Mouse (Mus musculus) kidney, postnatal 0 days (tissue): ENCODE results near the gene Hk3. TPM values are rescaled to one million over a fixed set of nuclear protein-coding genes. Genes with fewer than 3 reads are reported as not detected.
A peak's percentile ranks its signal among the peaks of the same experiment; 100 is the strongest.

Experiments used
- ATAC-seq: fragments of 200-750 bp; cut with Nextera tagmentation; replicated peaks from 2 replicates; pipeline ENCODE4 v1.8.0; 2017; ENCODE audit warnings: low read depth, moderate number of reproducible peaks, moderate TSS enrichment, moderate library complexity; ENCODE audit not compliant: low FRiP score
- DNase-seq: peaks from one replicate; pipeline ENCODE4 v3.0.0-alpha.2; 2016; ENCODE audit warnings: low spot score
- H3K27ac ChIP-seq: fragments of 300-500 bp; sonication (generic); 2 replicates; pipeline ENCODE4 v1.5.1; 2014; ENCODE audit warnings: mild to moderate bottlenecking
- H3K27me3 ChIP-seq: fragments of 300-500 bp; sonication (generic); 2 replicates; pipeline ENCODE4 v1.6.1; 2014; ENCODE audit warnings: low read length, mixed read lengths; ENCODE audit not compliant: insufficient read depth
- H3K36me3 ChIP-seq: fragments of 300-500 bp; sonication (generic); 2 replicates; pipeline ENCODE4 v1.6.1; 2014; ENCODE audit warnings: low read length, mixed read lengths; ENCODE audit not compliant: insufficient read depth
- H3K4me1 ChIP-seq: fragments of 300-500 bp; sonication (generic); replicated peaks from 2 replicates; pipeline ENCODE4 v1.6.1; 2014; ENCODE audit warnings: antibody characterized with exemption, low read length, mixed read lengths; ENCODE audit not compliant: insufficient read depth
- H3K4me2 ChIP-seq: fragments of 300-500 bp; sonication (generic); 2 replicates; pipeline ENCODE4 v1.6.1; 2014; ENCODE audit warnings: mild to moderate bottlenecking, low read length, moderate library complexity, mixed read lengths
- H3K4me3 ChIP-seq: fragments of 300-500 bp; sonication (generic); replicated peaks from 2 replicates; pipeline ENCODE4 v1.5.1; 2014; ENCODE audit warnings: low read depth, low read length
- H3K9ac ChIP-seq: fragments of 300-500 bp; sonication (generic); 2 replicates; pipeline ENCODE4 v1.6.1; 2014; ENCODE audit warnings: low read depth, low read length
- H3K9me3 ChIP-seq: fragments of 300-500 bp; sonication (generic); replicated peaks from 2 replicates; pipeline ENCODE4 v1.6.1; 2016; ENCODE audit warnings: low read length, inconsistent platforms, mixed read lengths
- CTCF ChIP-seq: IDR thresholded peaks from 2 replicates; pipeline ENCODE4 v1.5.1; 2016; ENCODE audit warnings: antibody characterized with exemption, low read depth, mild to moderate bottlenecking, moderate library complexity
- WGBS: fragments of 180-500 bp; shearing (Covaris S2); extraction: QIAGEN DNeasy Blood & Tissue Kit; methylation state at CpG from one replicate; pipeline ENCODE4 v1.1.7; 2014; 5-methylcytosine and 5-hydroxymethylcytosine counted together
- polyA plus RNA-seq: library from polyadenylated mRNA; unstranded; fragments of >200 nt; fragmentation: Nextera tagmentation; extraction: Ambion mirVana; gene quantifications from 2 replicates; pipeline ENCODE4 v1.2.1, GENCODE M21; 2015

Hk3 gene
- polyA plus RNA-seq, 1 experiment from 2014 or later: 0.61 TPM

- H3K9ac ChIP-seq: no peak overlapping the region
- H3K4me3 ChIP-seq: no peak overlapping the region
- no peak overlapping the region for H3K4me2 ChIP-seq
- no peaks in the 10 kb centered on the region for H3K4me1 ChIP-seq
- H3K27me3 ChIP-seq: no peaks in the 10 kb centered on the region
- no peaks in the 10 kb centered on the region for H3K9me3 ChIP-seq
- DNase-seq (no peak), ATAC-seq (no peak)
- H3K27ac ChIP-seq: no peak overlapping the region
- 77% methylated on average over 12 of the region's 12 CpGs for WGBS
- TF ChIP-seq CTCF: no peak
- H3K36me3 ChIP-seq: no peaks in the 10 kb centered on the region
Measured at GRCm38 (mm10) chr13:55017154-55017897, 3.9 kb downstream of the Hk3 start.

- no peak for ATAC-seq
- no peak overlapping the region for H3K4me2 ChIP-seq
- no peak for TF ChIP-seq CTCF
Measured at GRCm38 (mm10) chr13:55014451-55014850, 6.7 kb downstream of the Hk3 start.

DNA sequence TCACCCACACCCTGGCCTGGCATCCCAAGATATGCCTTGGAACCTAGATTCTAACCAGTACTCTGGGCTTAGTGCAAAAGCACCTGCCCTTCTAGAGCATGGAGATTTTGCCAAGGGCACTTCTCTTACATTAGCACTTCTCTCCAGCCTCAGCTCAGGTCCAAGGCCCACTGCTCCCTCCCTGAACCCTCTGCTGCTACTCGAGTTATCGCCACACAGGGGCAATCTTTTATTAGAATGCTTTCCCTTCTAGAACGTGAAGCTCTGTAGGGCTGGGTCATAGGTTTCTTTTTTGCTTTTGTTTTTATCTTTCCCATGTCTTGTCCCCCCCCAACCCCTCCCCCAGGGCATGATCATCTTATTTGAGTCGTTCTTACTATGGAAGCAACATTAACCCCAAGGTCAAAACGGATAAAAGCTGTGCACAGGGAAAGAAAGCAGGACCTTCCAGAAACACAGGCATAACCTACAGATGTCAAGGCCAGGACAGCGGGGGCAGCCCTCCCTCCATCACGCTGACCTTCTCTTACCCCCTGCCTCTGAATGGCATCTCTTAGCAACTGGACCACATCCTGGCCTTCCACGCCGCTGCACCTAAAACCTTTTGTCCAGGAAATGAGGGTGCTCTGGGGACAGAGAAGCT is 7.4 kb downstream of the Hk3 start:
- WGBS: 15% methylated on average over 9 of the region's 9 CpGs
- peak; percentile 32 for DNase-seq
- H3K9me3 ChIP-seq: no peaks in the 10 kb centered on the region
- no peak for ATAC-seq
- H3K4me3 ChIP-seq: no peak overlapping the region
- no peak overlapping the region for H3K4me2 ChIP-seq
- H3K4me1 ChIP-seq: no peaks in the 10 kb centered on the region
- H3K9ac ChIP-seq: no peak overlapping the region
- no peaks in the 10 kb centered on the region for H3K36me3 ChIP-seq
- TF ChIP-seq CTCF: peak; percentile 46; the same call in 1 of the 2 replicates
- no peaks in the 10 kb centered on the region for H3K27me3 ChIP-seq
- no peak overlapping the region for H3K27ac ChIP-seq

More at GRCm38 (mm10) chr13:55014451-55014850, 6.7 kb downstream of the Hk3 start:
- H3K27me3 ChIP-seq: no peaks in the 10 kb centered on the region
- no peaks in the 10 kb centered on the region for H3K9me3 ChIP-seq
- no peaks in the 10 kb centered on the region for H3K36me3 ChIP-seq
- H3K27ac ChIP-seq: no peak overlapping the region
- 52% methylated on average over 9 of the region's 9 CpGs for WGBS
- H3K9ac ChIP-seq: no peak overlapping the region
- no peak for DNase-seq
- no peaks in the 10 kb centered on the region for H3K4me1 ChIP-seq
- no peak overlapping the region for H3K4me3 ChIP-seq

DNA sequence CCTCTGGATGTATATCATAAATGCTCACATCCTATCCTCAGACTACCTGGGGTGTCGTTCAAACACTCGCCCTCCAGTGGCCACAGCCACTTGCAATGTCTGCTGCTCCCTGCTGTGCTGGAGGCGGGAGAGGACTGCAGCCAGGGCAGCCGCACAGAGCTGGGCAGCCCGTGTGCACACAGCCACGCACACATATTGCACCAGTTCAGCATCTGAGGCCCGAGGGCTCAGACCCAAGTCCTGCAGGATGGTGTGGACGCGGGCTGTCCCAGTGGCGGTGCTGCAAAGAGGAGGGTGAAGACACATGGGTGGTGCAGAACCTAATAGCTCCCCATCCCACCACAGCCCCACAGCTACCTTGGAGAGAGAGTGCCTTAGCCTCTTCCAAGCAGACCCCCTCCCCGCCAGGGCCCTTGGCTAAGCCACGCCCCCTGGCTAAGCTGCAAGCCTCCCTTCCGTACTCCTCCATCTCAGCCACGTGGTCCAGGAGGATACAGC is 9.2 kb downstream of the Hk3 start:
- H3K27me3 ChIP-seq: no peaks in the 10 kb centered on the region
- no peak overlapping the region for H3K27ac ChIP-seq
- DNase-seq (no peak), ATAC-seq (peak; percentile 17; the same call in 1 of the 2 replicates)
- H3K4me1 ChIP-seq: no peaks in the 10 kb centered on the region
- H3K4me2 ChIP-seq: no peak overlapping the region
- 6% methylated on average over 14 of the region's 14 CpGs for WGBS
- peak; percentile 48 for TF ChIP-seq CTCF
- no peak overlapping the region for H3K4me3 ChIP-seq
- no peaks in the 10 kb centered on the region for H3K36me3 ChIP-seq
- H3K9me3 ChIP-seq: no peaks in the 10 kb centered on the region
- H3K9ac ChIP-seq: no peak overlapping the region

GRCm38 (mm10) chr13:55011103-55011502 is 10.1 kb downstream of the Hk3 start:
- Histone ChIP-seq H3K27ac (no peak overlapping the region), H3K4me2 (no peak overlapping the region)
- ATAC-seq: no peak

GRCm38 (mm10) chr13:55008589-55008988 is 12.6 kb downstream of the Hk3 start:
- Histone ChIP-seq H3K36me3 (no peaks in the 10 kb centered on the region), H3K4me3 (no peak overlapping the region), H3K27ac (no peak overlapping the region), H3K4me1 (0 out of 2 replicates have a peak, but pooled peaks cover 2% of the 10 kb centered on the region), H3K9ac (no peak overlapping the region), H3K9me3 (no peaks in the 10 kb centered on the region), H3K4me2 (no peak overlapping the region), H3K27me3 (no peaks in the 10 kb centered on the region)
- TF ChIP-seq CTCF: no peak
- WGBS: 81% methylated on average over 6 of the region's 6 CpGs
- DNase-seq (no peak), ATAC-seq (no peak)

More at GRCm38 (mm10) chr13:55011103-55011502, 10.1 kb downstream of the Hk3 start:
- H3K9ac ChIP-seq: no peak overlapping the region
- 85% methylated on average over 15 of the region's 15 CpGs for WGBS
- no peak for DNase-seq
- H3K27me3 ChIP-seq: no peaks in the 10 kb centered on the region
- H3K4me1 ChIP-seq: no peaks in the 10 kb centered on the region
- no peaks in the 10 kb centered on the region for H3K9me3 ChIP-seq
- no peaks in the 10 kb centered on the region for H3K36me3 ChIP-seq
- TF ChIP-seq CTCF: no peak
- no peak overlapping the region for H3K4me3 ChIP-seq
